Mouse (Mus musculus): Measurements from ENCODE around the gene Rab3gap2. TPM values are rescaled to one million over a fixed set of nuclear protein-coding genes. Genes with fewer than 3 reads are reported as not detected.

The Rab3gap2 gene
- total RNA-seq, 1 experiment, result 38.8 TPM

GRCm38 (mm10) chr1:185193509-185193908 lies 10.4 kb upstream of the Rab3gap2 start:
- Histone ChIP-seq H3K9me3 (ENCODE audit: control insufficient read depth, insufficient read depth, low read depth, low read length) (no peaks in the 10 kb centered on the region), H3K4me1 (ENCODE audit: control insufficient read depth in 2 of 2, insufficient read depth in 2 of 2, low read length in 2 of 2, poor library complexity in 1 of 2) (no peaks in the 10 kb centered on the region), H3K36me3 (ENCODE audit: control insufficient read depth, insufficient read depth, low read length, poor library complexity, severe bottlenecking) (no peaks in the 10 kb centered on the region), H3K4me3 (ENCODE audit: insufficient read depth in 1 of 2, low read depth in 1 of 2, low read length in 2 of 2, poor library complexity in 1 of 2, severe bottlenecking in 1 of 2) (no peak overlapping the region), H3K27ac (ENCODE audit: insufficient read depth, low read depth, low read length, poor library complexity, severe bottlenecking) (no peak overlapping the region), H3K9ac (ENCODE audit: insufficient read depth, low read depth, low read length, poor library complexity, severe bottlenecking) (no peak overlapping the region)
- in situ Hi-C loops (cut with MboI; ENCODE audit: low sequenced_read_pairs in 2 of 2, unreplicated experiment in 2 of 2), result loop anchor here (10.0 to 25.0 kb wide), 2 partner anchors 229 to 231 kb away; no protein-coding TSS in a partner anchor
- DNase-seq (ENCODE audit: low read depth, low spot score), result peak; percentile 63
- TF ChIP-seq CHD2 (IDR thresholded peaks at IDR 0.05; ENCODE audit: low read depth, low read length) (no peak), ZC3H11A (IDR thresholded peaks at IDR 0.05; ENCODE audit: borderline replicate concordance, low read depth, low read length) (peak; percentile 76)

GRCm38 (mm10) chr1:185196323-185196722 lies 7.6 kb upstream of the Rab3gap2 start:
- TF ChIP-seq HCFC1 (IDR thresholded peaks at IDR 0.05; ENCODE audit: borderline replicate concordance, insufficient read depth, low read length) (no peak), MAFK (IDR thresholded peaks at IDR 0.05; ENCODE audit: insufficient read depth, low read depth, low read length) (no peak), CHD2 (IDR thresholded peaks at IDR 0.05; ENCODE audit: low read depth, low read length) (no peak), ZNF384 (IDR thresholded peaks at IDR 0.05; ENCODE audit: low read depth, low read length) (no peak), ZC3H11A (IDR thresholded peaks at IDR 0.05; ENCODE audit: borderline replicate concordance, low read depth, low read length) (no peak)
- in situ Hi-C loops (cut with MboI; ENCODE audit: low sequenced_read_pairs in 2 of 2, unreplicated experiment in 2 of 2), result loop anchor here (10.0 to 25.0 kb wide), 2 partner anchors 232 to 234 kb away; no protein-coding TSS in a partner anchor
- Histone ChIP-seq H3K9me3 (ENCODE audit: control insufficient read depth, insufficient read depth, low read depth, low read length) (no peaks in the 10 kb centered on the region), H3K36me3 (ENCODE audit: control insufficient read depth, insufficient read depth, low read length, poor library complexity, severe bottlenecking) (no peaks in the 10 kb centered on the region), H3K4me3 (ENCODE audit: insufficient read depth in 1 of 2, low read depth in 1 of 2, low read length in 2 of 2, poor library complexity in 1 of 2, severe bottlenecking in 1 of 2) (no peak overlapping the region), H3K4me1 (ENCODE audit: control insufficient read depth in 2 of 2, insufficient read depth in 2 of 2, low read length in 2 of 2, poor library complexity in 1 of 2) (no peaks in the 10 kb centered on the region), H3K9ac (ENCODE audit: insufficient read depth, low read depth, low read length, poor library complexity, severe bottlenecking) (no peak overlapping the region), H3K27ac (ENCODE audit: insufficient read depth, low read depth, low read length, poor library complexity, severe bottlenecking) (no peak overlapping the region)
- DNase-seq (ENCODE audit: low read depth, low spot score), result no peak

GRCm38 (mm10) chr1:185200571-185201395 lies 3.1 kb upstream of the Rab3gap2 start:
- H3K4me3 ChIP-seq (ENCODE audit: insufficient read depth in 1 of 2, low read depth in 1 of 2, low read length in 2 of 2, poor library complexity in 1 of 2, severe bottlenecking in 1 of 2), result no peak overlapping the region
- TF ChIP-seq MAFK (IDR thresholded peaks at IDR 0.05; ENCODE audit: insufficient read depth, low read depth, low read length) (no peak), CHD2 (IDR thresholded peaks at IDR 0.05; ENCODE audit: low read depth, low read length) (no peak), ZC3H11A (IDR thresholded peaks at IDR 0.05; ENCODE audit: borderline replicate concordance, low read depth, low read length) (no peak), ZNF384 (IDR thresholded peaks at IDR 0.05; ENCODE audit: low read depth, low read length) (no peak), HCFC1 (IDR thresholded peaks at IDR 0.05; ENCODE audit: borderline replicate concordance, insufficient read depth, low read length) (no peak)
- in situ Hi-C loops (cut with MboI; ENCODE audit: low sequenced_read_pairs in 2 of 2, unreplicated experiment in 2 of 2), result no loop called here
- H3K36me3 ChIP-seq (ENCODE audit: control insufficient read depth, insufficient read depth, low read length, poor library complexity, severe bottlenecking), result no peaks in the 10 kb centered on the region
- no peak overlapping the region for H3K27ac ChIP-seq (ENCODE audit: insufficient read depth, low read depth, low read length, poor library complexity, severe bottlenecking)
- no peaks in the 10 kb centered on the region for H3K9me3 ChIP-seq (ENCODE audit: control insufficient read depth, insufficient read depth, low read depth, low read length)
- no peak for DNase-seq (ENCODE audit: low read depth, low spot score)
- no peak overlapping the region; the same call in 1 of the 2 replicates for H3K9ac ChIP-seq (ENCODE audit: insufficient read depth, low read depth, low read length, poor library complexity, severe bottlenecking)
- peaks cover 0 to 2% of the 10 kb centered on the region in 2 experiments; a peak in 2 of 4 replicates for H3K4me1 ChIP-seq (ENCODE audit: control insufficient read depth in 2 of 2, insufficient read depth in 2 of 2, low read length in 2 of 2, poor library complexity in 1 of 2)

GRCm38 (mm10) chr1:185201994-185202393 lies 1.9 kb upstream of the Rab3gap2 start:
- H3K4me3 ChIP-seq (ENCODE audit: insufficient read depth in 1 of 2, low read depth in 1 of 2, low read length in 2 of 2, poor library complexity in 1 of 2, severe bottlenecking in 1 of 2), result no peak overlapping the region
- H3K9ac ChIP-seq (ENCODE audit: insufficient read depth, low read depth, low read length, poor library complexity, severe bottlenecking), result no peak overlapping the region
- peaks cover 0 to 2% of the 10 kb centered on the region in 2 experiments; a peak in 2 of 4 replicates for H3K4me1 ChIP-seq (ENCODE audit: control insufficient read depth in 2 of 2, insufficient read depth in 2 of 2, low read length in 2 of 2, poor library complexity in 1 of 2)
- no peak for DNase-seq (ENCODE audit: low read depth, low spot score)
- H3K27ac ChIP-seq (ENCODE audit: insufficient read depth, low read depth, low read length, poor library complexity, severe bottlenecking), result no peak overlapping the region
- H3K9me3 ChIP-seq (ENCODE audit: control insufficient read depth, insufficient read depth, low read depth, low read length), result no peaks in the 10 kb centered on the region
- in situ Hi-C loops (cut with MboI; ENCODE audit: low sequenced_read_pairs in 2 of 2, unreplicated experiment in 2 of 2), result no loop called here
- no peak for TF ChIP-seq ZC3H11A (IDR thresholded peaks at IDR 0.05; ENCODE audit: borderline replicate concordance, low read depth, low read length)
- no peak for TF ChIP-seq CHD2 (IDR thresholded peaks at IDR 0.05; ENCODE audit: low read depth, low read length)
- TF ChIP-seq MAFK (IDR thresholded peaks at IDR 0.05; ENCODE audit: insufficient read depth, low read depth, low read length), result no peak
- no peak for TF ChIP-seq ZNF384 (IDR thresholded peaks at IDR 0.05; ENCODE audit: low read depth, low read length)
- no peak for TF ChIP-seq HCFC1 (IDR thresholded peaks at IDR 0.05; ENCODE audit: borderline replicate concordance, insufficient read depth, low read length)
- H3K36me3 ChIP-seq (ENCODE audit: control insufficient read depth, insufficient read depth, low read length, poor library complexity, severe bottlenecking), result no peaks in the 10 kb centered on the region

Data from ES-E14 (cell line).